Mouse (Mus musculus) embryo, embryonic 10.5 days (tissue): ENCODE data around the gene Ddi2.

Source experiments
- DNase-seq: peaks from one replicate; pipeline ENCODE4 v3.0.0-alpha.2; 2015; ENCODE audit warnings: low spot score

The Ddi2 gene

DNA sequence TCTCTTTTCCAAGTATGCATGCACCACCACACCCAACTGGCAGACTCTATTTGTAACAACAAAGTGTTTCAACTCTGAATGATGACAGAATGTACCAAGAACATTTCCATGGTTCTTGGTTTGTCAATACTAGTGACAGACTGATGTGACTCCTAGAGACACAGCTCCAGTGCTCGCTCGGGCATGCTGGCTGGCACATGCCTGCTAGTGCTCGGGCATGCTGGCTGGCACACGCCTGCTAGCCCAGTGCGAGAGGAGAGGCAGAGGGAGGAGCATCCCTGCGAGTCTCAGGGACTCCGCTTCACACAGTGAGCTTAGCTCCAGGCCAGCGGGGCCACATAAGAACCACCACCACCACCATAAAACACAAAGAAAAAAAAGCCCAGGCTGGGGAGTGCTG, 28.5 kb downstream of the Ddi2 start:
- DNase-seq, result no peak

DNA sequence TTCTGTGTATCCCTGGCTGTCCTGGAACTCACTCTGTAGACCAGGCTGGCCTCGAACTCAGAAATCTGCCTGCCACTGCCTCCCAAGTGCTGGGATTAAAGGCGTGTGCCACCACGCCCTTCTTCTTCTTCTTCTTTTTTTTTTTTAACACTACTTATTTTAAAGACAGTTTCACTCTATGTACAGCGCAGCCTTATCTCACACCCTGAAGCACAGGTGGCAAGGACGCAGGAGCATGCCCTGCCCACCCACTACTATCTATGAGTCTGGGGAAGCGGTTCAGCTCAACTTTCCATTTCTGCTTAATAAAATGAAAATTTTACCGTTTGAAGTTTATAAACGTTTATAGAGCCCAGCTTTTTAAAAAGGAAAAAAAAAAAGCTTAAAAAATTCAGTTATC, 34.7 kb downstream of the Ddi2 start:
- no peak for DNase-seq

DNA sequence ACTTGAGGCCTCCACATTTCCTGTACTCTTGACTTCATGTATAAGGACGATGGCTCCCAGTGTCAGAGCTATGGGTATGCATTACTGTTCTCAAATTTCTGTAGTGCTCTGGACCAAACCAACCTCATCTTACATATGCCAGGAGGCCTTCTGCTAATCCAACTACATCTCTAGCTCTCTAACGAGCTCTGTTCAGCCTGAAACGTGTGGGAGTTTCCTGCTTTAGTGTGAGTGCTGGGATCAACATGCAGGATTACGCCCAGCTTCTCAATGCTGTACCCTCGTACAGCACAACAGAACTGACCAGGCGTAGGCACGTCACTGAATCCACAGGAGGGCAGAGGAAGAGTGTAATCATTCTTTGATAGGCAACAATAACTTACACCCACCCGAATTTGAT, 36.7 kb downstream of the Ddi2 start:
- DNase-seq, result no peak

DNA sequence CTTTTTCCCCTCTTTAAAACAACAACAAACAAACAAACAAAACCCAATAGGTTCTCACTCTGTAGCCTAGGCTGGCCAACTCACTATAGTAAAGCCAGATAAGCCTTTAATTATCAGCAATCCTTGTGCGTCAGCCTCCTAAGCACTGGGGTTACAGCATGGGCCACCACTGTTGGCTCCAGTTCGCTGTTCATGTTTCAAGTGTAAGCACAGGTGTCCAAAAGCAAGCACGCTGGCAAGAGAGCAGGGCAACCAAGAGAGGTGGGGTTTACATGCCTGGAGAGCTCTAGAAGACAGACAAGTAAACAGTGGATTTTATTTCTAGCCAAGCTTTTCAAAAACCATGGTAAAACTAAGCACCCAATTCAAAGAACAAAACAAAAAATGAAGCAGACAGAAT, 37.1 kb downstream of the Ddi2 start:
- DNase-seq, result no peak

DNA sequence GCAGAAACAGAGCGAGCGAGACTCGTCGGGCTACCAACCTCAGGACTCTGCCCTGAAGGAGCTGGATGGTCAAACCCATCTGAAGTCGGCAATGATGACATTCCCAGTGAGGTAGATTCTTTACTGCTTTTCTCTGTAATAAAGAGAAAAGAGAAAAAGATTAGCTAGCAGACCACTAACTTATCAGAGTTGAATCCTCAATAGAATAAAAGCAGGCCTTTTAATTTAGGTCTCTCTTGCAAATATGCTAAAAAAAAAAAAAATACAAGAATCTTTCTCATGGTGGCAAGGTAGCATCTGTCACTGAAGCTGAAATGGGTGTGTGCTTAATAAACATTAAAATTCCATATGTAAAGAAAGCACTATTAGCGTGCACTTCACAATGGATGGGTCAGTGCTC, 37.7 kb downstream of the Ddi2 start, which contains the start of gene Rsc1a1:
Gene Rsc1a1, minus strand, starts transcription at position 101 of the 400 bp plus-strand sequence.
- DNase-seq, result no peak

DNA sequence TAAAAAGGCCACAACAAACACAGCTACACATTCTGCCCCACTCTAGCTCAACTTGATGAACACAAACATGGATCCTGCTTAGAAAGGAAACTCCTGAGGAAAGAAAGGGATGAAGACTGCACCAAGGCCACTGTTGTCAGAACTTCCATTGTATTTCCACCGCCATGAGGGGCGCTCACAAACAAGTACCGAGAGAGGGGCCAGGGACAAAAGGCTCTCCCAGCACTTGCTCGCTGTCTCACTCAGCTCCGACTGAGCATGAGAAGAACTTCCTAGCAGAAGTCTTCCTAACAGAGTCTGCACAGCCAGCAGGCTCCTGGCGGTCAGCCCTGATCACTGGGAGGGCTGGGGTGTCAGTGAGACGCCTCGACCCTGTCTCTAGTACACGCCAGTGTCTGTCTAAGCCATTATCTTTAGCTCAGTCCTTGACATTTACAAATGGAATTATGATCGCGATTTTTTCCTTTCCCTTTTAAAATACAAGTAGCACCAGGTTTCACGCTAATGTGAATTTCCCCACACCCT, 40.5 kb downstream of the Ddi2 start:
- DNase-seq, result no peak

DNA sequence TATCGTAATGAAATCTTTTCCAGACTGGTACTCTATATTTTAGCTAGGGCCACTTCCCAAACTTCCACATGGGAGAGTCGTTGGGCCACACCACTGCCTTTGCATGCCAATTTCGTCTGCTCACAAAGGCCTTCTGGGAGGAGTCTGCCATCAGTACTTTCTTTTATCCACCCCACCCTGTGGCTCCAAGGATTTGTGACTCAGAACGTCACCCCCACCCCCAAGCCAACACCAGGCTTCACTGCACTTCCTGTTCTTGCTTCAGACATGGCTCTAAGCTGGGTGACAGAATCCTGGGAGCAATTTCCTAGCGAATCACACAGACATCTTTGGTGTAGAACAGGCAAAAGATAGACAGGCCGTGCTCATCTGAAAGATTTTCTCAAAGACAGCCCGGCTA, 41.5 kb downstream of the Ddi2 start:
- no peak for DNase-seq

DNA sequence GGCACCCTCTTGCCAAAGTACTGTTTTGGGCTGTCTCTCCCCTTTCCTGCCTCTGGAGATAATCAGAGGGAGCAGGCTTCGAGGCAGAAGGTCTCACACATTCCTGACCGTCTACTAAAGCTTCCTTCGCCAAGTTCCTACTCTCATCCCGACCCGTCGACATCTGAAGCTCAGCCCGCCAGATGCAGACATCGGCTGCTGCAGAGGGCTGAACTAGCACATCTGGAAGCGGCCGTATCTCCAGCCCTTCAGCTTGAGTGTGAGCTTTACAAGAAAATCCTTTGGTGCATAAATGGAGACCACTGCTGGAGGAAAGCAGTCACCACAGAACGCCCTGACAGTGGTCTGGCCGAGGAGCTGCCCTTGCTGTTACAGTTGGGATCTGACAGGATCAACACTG, 42.3 kb downstream of the Ddi2 start:
- DNase-seq, result no peak

DNA sequence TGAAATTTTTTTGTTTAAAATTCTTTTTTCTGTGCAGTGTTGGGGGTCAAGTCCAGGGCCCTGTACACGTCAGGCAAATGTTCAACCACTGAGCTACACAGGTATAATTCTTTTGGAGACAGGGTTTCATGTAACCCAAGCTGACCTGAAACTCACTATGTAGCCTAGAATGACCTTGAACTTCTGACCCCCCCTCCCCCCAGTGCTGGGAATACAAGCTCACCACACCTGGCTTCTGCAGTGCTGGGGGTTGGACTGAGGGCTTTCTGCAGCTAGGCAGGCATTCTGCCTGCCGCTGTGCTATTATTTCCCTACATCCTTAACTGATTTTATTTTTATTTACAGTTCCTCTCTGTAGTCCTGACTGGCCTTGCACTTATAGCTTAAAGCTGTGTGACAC, 44.2 kb downstream of the Ddi2 start:
- no peak for DNase-seq

DNA sequence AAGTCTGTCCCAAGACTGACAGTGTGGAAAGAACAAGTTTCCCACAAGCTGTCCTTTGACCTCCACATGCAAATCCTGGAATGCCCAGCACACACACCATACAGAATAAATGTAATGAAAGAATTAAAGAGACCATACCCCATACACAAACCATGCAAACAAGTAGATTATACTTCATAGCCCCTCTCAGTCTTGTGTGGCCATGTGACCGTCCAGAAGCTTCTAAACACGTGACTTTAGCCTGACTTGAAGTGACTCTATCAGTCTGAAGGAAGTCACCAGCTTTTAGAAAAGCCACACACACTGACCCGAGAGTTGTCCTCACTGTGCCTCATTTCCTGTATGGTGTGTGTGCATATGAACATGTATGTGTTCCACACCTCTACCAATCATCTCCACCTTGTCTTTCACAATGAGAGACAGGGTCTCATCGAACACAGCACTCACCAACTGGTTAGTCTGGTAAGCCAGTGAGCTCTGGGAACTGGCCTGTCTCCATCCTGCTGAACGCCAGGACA, 46.7 kb downstream of the Ddi2 start:
- no peak for DNase-seq

DNA sequence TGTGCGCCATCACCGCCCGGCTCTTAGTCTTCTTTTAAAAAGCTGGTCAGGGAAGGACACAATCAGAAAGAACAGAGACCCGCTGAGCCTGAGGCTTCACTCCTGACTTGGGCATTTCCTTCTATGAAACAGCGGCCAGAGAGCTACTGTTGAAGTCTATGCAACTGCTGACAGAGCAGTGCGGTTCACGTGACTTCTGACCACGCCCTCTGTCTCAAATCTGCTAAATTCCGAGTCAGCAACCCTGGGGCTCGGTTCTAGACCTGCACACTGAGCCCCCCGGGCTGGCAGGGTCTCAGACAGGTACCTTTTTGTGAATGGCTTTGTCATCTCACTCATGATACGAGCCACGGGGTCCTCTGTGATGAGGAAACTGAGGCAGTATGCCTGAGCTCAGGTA, 50.9 kb downstream of the Ddi2 start:
- DNase-seq, result no peak

DNA sequence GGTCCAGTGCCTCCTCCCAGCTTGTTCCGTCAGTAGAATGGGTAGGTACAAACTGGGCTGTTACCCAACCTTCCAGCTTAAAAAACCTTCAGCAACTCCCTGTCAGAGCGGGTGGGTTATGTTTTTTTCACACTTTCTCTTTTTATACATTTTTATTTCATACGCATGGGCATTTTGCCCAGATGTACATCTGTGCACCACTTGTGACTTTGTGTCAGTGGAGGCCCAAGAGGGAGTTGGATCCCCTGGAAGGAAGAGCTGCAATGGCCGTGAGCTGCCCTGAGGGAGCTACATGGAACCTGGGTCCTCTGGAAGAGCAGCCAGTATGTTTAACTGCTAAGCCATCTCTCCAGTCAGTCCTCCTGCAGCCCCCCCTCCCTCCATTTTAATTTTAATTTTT, 51.8 kb downstream of the Ddi2 start:
- no peak for DNase-seq

DNA sequence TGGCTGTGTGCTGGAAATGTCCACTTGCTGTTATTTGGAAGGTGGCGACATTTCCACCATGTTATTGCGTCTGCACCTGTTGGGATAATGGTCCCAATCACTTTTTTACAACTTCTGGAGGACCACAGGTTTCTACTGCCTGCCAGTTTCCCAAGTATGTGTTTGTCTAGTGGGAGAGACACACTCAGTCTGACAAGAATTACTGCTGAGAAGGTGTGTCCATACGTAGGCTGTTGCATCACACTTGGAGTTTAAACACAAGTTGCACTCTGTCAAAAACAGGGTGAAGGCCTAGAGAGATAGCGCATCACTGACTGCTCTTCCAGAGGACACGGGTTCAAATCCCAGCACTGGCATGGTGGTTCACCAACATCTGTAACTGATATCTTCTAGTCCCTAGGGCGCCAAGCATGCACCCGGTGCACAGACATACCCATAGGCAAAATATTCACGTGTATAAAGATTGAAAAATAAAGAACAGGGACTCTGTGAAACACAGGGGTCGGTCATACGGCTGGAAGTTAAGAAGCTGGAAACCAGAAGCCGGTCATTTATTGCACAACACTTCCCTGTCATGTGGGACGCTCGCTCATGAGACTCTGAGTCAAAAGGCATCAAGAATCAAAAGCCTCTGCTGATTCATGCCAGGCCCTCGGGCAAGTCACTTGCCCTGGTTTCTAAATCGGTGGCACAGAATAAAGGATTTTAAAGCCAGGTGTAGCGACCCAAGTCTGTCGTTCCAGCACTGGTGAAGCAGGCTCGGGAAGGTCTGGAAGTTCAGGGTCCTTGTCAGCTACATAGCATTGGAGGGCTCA, 53.1 kb downstream of the Ddi2 start:
- DNase-seq, result no peak

DNA sequence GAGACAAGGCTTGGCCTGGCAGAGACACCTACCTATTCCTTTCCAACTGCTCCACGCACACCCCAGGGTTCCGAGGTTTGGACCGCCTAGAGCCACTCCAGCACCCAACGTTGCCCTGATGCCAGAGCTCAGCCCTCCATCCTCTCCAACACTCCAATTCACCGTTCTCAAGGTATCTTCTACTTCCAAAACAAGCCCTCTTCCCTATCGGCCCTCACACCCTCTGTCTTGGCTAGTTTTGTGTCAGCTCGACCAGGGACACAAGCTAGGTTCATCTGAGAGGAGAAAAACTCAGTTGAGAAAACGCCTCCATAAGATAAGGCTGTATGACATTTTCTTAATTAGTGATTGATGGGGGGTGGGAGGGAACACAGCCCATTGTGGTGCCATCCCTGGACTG, 58.4 kb downstream of the Ddi2 start, which contains the start of gene Plekhm2:
Gene Plekhm2, minus strand, starts transcription at position 101 of the 400 bp plus-strand sequence.
- DNase-seq, result no peak

DNA sequence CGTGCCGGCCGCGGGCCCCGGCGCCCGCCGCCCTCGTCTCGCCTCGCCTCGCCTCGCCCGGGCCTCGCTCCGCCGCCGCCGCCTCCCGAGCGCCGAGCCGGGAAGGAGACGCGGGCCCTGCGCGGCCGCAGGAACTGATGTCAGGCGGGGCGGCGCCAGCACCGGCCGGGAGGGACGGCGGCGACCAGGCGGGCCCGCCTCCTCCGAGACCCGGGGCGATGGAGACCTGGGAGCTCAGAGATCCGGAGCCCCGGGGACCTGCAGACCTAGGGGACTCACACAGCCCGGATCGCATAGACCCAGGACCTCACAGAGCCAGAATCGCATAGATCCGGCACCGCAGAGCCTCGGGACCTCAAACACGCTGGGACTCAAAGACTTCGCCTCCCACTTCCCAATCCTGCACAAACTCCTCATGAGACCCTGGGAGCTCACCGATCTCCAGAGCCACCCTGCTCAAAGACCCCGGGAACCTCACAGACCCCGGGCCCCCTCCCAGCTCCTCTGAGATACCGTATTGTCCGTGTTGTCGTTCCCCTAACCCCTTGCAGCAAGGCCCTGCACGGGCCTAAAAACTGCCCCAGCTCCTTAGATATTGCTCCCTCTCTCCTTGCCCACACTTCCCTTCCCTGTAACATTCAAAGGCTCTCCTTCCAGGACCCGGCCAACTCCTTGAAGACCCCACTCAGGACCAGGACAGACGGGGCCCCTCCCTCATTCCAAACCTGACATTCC, 59.0 kb downstream of the Ddi2 start:
- DNase-seq, result peak; percentile 74

DNA sequence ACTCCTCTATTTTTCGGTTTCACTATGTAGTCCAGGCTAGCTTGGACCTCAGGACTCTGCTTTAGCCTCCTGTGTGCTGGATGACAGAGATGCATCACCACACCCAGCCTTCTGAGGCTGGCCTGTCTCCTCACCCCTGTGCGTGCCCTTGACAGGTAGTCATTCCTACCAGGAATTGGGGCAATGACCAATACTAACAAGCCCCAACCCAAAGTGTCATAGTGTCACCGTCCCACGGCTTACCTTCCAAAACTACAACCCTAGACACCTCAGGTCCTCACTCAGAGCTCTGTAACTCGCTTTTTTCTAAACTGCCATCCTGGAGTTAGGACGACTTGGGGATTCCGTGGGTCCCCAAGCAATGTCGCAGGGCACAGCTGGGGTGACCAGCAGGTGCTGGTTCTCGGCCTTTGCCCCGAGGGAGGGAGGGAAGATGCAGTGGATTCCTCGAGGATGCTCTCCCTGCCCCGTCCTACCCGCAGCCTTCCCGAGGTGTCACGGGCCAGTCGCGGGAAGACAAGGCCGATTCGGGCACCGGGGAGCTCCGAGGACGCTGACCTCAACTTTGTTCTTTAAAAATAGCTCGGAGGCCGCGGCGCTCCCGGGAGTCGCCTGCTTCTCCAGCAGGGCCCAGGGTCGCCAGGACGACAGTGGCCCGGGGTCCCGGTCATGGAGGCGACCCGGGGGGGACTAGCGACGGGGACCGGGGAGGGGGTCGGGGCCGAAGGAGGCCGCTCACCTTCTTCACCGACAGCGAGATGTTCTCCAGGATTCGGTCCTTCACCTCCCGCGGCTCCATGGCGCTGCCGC, 59.9 kb downstream of the Ddi2 start:
- peak; percentile 41 for DNase-seq

DNA sequence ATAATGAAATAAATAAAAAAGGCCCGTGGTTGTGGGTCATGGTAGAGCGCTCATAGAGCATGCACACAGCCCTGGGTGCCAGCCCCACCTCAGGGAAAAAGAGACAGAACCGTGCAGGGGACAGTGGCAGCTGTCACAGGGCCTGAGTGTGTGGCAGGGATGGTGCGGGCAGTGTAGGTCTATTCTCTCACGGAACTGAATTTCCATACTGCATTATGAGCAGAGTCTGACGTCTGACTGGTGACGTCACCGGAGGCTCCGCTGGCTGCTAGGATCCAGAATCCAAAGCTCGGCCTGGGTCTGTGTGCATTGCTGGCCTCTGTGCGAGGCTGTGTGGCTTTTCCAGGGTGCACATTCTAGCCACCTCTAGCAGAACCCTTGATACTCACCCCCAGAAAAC, 62.3 kb downstream of the Ddi2 start:
- no peak for DNase-seq

DNA sequence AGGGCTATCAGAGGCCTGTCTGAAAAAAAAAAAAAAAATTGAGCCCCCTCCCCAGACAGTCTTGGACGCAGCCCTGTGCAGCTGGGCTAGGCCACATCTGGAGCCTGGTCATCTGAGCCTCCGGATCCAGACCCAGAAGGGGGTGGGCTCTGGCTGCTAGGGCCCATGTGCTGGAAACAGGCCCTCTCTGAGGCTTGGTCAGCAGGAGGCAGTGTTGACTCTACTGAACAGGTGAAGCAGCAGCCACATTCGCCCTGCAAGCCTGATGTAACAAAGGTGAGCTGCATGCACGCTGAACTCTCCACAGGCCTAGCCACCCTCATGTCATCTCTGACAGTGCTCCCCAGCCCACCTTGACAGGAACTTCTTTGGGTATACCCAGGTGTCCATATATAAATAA, 63.5 kb downstream of the Ddi2 start:
- DNase-seq, result no peak

DNA sequence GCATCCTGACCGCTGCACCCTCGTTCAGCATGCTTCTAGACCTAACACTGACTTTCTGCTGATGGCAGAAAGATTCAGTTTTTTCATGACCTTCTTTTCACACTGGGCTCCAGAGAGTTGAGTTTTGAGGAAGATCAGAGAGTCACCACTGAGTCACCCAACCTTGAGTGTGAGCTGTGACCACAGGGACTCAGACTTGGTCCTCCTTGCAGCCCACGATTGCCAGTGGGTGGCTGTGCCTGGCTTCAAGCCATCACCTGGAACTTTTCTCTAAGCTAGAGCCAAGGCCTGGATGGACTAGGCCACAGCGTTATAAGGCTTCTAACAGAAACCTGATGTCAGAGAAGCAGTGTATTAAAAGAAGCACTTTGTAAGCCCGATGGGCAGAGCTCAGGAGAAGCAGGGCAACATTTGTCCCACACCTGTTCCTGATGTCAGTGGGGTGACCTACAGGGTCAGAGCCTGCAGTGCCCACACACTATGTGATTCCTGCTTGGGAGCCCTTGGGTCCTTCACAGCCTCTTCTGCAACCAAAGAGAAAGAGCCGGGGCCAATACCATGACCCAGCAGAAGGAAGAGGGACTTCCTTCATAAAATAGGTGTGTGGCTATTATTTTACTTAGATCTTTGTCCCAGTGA, 64.3 kb downstream of the Ddi2 start:
- DNase-seq, result no peak

DNA sequence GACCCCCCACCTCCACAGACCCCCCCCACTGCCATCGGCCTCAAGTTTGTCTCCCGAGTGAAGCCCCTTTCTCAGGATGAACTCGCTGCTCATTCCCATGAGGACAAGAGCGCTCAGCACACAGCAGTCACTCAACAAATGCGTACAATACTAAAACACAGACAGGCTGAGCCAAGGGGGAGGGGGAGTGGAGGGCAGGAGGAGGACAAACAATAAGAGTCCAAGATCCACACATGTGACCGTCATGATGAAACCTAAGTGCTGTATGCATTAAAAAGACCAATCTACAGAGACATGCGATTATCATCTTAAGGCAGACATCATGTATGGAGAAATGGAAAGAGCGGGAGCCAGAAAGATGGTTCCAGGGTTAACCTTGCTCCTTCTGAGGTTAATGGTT, 66.3 kb downstream of the Ddi2 start:
- no peak for DNase-seq

DNA sequence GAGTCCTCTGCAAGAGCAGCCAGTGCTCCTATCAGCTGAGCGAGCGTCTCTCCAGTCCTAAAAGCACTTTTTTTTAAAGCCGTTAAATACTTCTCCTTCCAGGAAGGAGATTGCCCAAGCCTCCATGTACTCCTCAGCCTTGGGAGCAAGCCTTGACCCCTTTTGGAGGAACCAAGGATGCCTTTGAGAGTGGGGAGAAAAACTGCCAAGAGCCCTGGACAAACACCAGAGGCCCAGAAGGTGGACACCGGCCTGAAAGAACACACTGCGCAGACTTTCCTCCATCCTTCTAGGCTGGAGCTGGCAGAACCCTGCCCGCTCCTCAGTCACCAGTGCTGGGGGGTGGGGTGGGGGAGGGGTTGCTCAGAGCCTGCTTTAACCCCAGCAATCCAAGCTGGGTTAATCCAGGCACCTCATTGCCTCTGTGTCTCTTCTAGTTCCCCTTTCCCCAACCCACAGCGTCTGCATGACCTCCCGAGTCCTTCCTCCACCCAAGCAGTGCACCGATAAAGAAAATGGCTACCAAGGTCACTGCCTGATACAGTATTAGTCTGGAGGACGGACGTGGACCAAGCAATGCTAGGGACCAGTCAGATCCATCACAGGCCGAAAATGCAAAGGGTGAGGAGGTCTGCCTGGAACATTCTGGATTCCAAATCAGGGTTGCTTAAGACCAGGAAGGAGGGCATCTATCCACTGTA, 67.2 kb downstream of the Ddi2 start:
- no peak for DNase-seq
